Comparison of ENCODE assay signal across 9 mouse cellular contexts in the genomic region with DNA sequence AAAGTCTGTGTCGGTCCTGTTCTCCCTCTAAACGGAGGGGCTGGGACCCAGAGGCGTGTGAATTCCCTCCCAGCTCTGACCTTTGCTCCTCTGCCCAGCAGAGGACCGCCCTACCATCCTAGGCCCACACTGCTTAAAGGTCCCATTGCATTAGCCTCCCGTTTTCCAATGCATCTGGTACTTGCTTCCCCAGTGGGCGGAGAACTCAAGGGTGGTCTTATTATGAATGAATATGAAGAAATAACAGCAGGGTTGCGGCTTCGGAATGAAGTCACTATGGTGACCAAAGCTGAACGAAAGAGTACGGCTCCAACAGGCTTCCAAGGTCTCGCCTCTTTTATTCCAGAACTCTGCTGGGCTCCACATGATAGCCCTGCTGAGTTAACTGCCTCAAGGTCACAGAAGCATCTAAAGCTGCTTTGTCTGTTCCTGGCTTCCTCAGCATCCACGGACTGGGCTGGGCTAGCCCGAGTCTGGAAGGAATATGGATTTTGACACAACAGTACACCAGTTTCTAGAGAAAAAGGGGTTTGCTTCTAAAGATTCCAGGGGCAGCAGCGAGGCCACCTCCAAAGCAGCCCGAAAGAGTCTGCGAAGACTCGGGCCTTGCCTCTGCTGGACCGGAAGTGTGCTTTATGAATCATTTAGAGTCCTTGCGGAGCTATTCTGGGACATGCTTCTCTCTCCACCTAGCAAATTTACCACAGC. TPM values are rescaled to one million over a fixed set of nuclear protein-coding genes. Genes with fewer than 3 reads are reported as not detected.
DNase-seq lines count a peak whose midpoint lies in the region; ATAC-seq and TF ChIP-seq lines count a peak whose summit lies in the region.
"Had no signal": no experiment of that assay in that cellular context is flagged by ENCODE, and none has a peak within 500 bp of the region (broad histone marks: within the 10 kb centered on the region; RNA-seq: fewer than 3 reads in every experiment).

No protein-coding gene starts in this region.

- TF ChIP-seq CTCF in liver, postnatal 0 days (IDR thresholded peaks at IDR 0.05; ENCODE audit: low read depth): no peak
- no peak for TF ChIP-seq CTCF in hindbrain, postnatal 0 days (IDR thresholded peaks at IDR 0.05; ENCODE audit: low read depth)

- no peaks in the 10 kb centered on the region for H3K36me3 ChIP-seq in liver, postnatal 0 days (replicated peaks; ENCODE audit: insufficient read depth, low read length)
- no peaks in the 10 kb centered on the region for H3K36me3 ChIP-seq in hindbrain, postnatal 0 days (ENCODE audit: insufficient read depth, low read length)
- no peaks in the 10 kb centered on the region for H3K36me3 ChIP-seq in stomach, embryonic 16.5 days (ENCODE audit: control insufficient read depth, insufficient read depth, low read length)
- H3K36me3 ChIP-seq: limb, embryonic 13.5 days had no signal

- no peak for ATAC-seq in liver, postnatal 0 days
- ATAC-seq in hindbrain, postnatal 0 days: peak; percentile 92
- ATAC-seq in stomach, embryonic 16.5 days (ENCODE audit: insufficient read depth, low FRiP score): 0 out of 2 replicates have a peak, but pooled peaks have one; percentile 47
- ATAC-seq in megakaryocyte-erythroid progenitor cell, adult 5-6 weeks (replicated peaks; ENCODE audit: low FRiP score, low TSS enrichment, poor library complexity, severe bottlenecking): no peak
- no peak for ATAC-seq in erythroid progenitor cell, adult 5-6 weeks (replicated peaks; ENCODE audit: low FRiP score, poor library complexity, severe bottlenecking)

- WGBS in liver, postnatal 0 days (ENCODE audit: insufficient replicate concordance): 65% methylated on average over 19 of the region's 19 CpGs
- 24% methylated on average over 19 of the region's 19 CpGs for WGBS in hindbrain, postnatal 0 days
- WGBS in stomach, embryonic 16.5 days: 70% methylated on average over 19 of the region's 19 CpGs

- H3K27ac ChIP-seq in liver, postnatal 0 days (ENCODE audit: low read depth): no peak overlapping the region
- peak overlapping the region; percentile 67 for H3K27ac ChIP-seq in hindbrain, postnatal 0 days
- no peak overlapping the region for H3K27ac ChIP-seq in stomach, embryonic 16.5 days (ENCODE audit: low read length)
- H3K27ac ChIP-seq: limb, embryonic 13.5 days had no signal

- H3K9me3 ChIP-seq in liver, postnatal 0 days (ENCODE audit: low read length): no peaks in the 10 kb centered on the region
- no peaks in the 10 kb centered on the region for H3K9me3 ChIP-seq in hindbrain, postnatal 0 days (ENCODE audit: low read length)
- H3K9me3 ChIP-seq in stomach, embryonic 16.5 days (replicated peaks; ENCODE audit: control insufficient read depth, low read length): no peaks in the 10 kb centered on the region
- H3K9me3 ChIP-seq: limb, embryonic 13.5 days had no signal

- TF ChIP-seq EP300 in liver, postnatal 0 days (IDR thresholded peaks at IDR 0.05; ENCODE audit: low read depth): no peak

- H3K27me3 ChIP-seq in liver, postnatal 0 days (ENCODE audit: insufficient read depth, low read length): no peaks in the 10 kb centered on the region
- H3K27me3 ChIP-seq in hindbrain, postnatal 0 days (ENCODE audit: insufficient read depth, low read length): no peaks in the 10 kb centered on the region
- H3K27me3 ChIP-seq in stomach, embryonic 16.5 days (ENCODE audit: control insufficient read depth, insufficient read depth, low read length): no peaks in the 10 kb centered on the region
- H3K27me3 ChIP-seq: limb, embryonic 13.5 days had no signal

- no peak overlapping the region for H3K4me3 ChIP-seq in liver, postnatal 0 days (ENCODE audit: low read depth, low read length)
- no peak overlapping the region for H3K4me3 ChIP-seq in hindbrain, postnatal 0 days (ENCODE audit: low read length)
- no peak overlapping the region for H3K4me3 ChIP-seq in stomach, embryonic 16.5 days (replicated peaks; ENCODE audit: low read length)
- H3K4me3 ChIP-seq: limb, embryonic 13.5 days had no signal

- DNase-seq in liver: peak; percentile 31
- DNase-seq in liver, postnatal 0 days: no peak
- peak; percentile 37 for DNase-seq in embryo, embryonic 10 days (ENCODE audit: low spot score)
- DNase-seq in hindbrain, postnatal 0 days (ENCODE audit: low spot score): peak; percentile 77
- no peak for DNase-seq in spleen, adult 18-20 months

- H3K9ac ChIP-seq in liver, postnatal 0 days (replicated peaks): no peak overlapping the region
- no peak overlapping the region for H3K9ac ChIP-seq in hindbrain, postnatal 0 days (replicated peaks; ENCODE audit: low read length)
- H3K9ac ChIP-seq in stomach, embryonic 16.5 days (ENCODE audit: low read length): no peak overlapping the region
- H3K9ac ChIP-seq: limb, embryonic 13.5 days had no signal

- peaks cover 3% of the 10 kb centered on the region; the same call in 1 of the 2 replicates for H3K4me1 ChIP-seq in liver, postnatal 0 days (ENCODE audit: insufficient read depth)
- peaks cover 13% of the 10 kb centered on the region for H3K4me1 ChIP-seq in hindbrain, postnatal 0 days (ENCODE audit: insufficient read depth, low read length)
- H3K4me1 ChIP-seq in stomach, embryonic 16.5 days (ENCODE audit: control insufficient read depth, insufficient read depth, low read length): no peaks in the 10 kb centered on the region
- H3K4me1 ChIP-seq: limb, embryonic 13.5 days had no signal

- no peak overlapping the region for H3K4me2 ChIP-seq in liver, postnatal 0 days (ENCODE audit: low read depth, low read length)
- H3K4me2 ChIP-seq in hindbrain, postnatal 0 days (ENCODE audit: low read depth, low read length): no peak overlapping the region
- no peak overlapping the region for H3K4me2 ChIP-seq in stomach, embryonic 16.5 days (ENCODE audit: low read depth, low read length)
- H3K4me2 ChIP-seq: limb, embryonic 13.5 days had no signal

RNA-seq across cellular contexts. Expression of a gene that starts 14.6 kb away (rescaled TPM):
- polyA plus RNA-seq in liver, postnatal 0 days (2015; fragmentation: Nextera tagmentation; extraction: Ambion mirVana): 6.9 and 7.1 TPM in 2 replicates
- total RNA-seq in hindbrain, postnatal 0 days (2014; rRNA removed): 24.0 and 25.4 TPM in 2 replicates
- 19.4 and 21.1 TPM in 2 replicates for polyA plus RNA-seq in hindbrain, postnatal 0 days (2015; fragmentation: Nextera tagmentation; extraction: Ambion mirVana)
- polyA plus RNA-seq in stomach, embryonic 16.5 days (2015; fragmentation: Nextera tagmentation; extraction: Ambion mirVana): 9.4 and 11.9 TPM in 2 replicates
- total RNA-seq in megakaryocyte-erythroid progenitor cell, adult 5-6 weeks (2014; fragmentation: Nextera tagmentation): 55.1 TPM in 2 replicates
- 29.4 and 36.7 TPM in 2 replicates for total RNA-seq in megakaryocyte-erythroid progenitor cell, adult 5-6 weeks (2017)
- 67.0 and 91.8 TPM in 2 replicates for total RNA-seq in erythroid progenitor cell, adult 5-6 weeks (2015; ENCODE audit: low replicate concordance)
- 77.2 and 90.6 TPM in 2 replicates for total RNA-seq in erythroid progenitor cell, adult 5-6 weeks (2017; ENCODE audit: low replicate concordance)

Comparison
In these comparisons a context has a peak if more than half of its experiments do, and no peak if none do; other contexts are left out.
1. DNase-seq: peak in liver (single experiment), embryo, embryonic 10 days (single experiment) and hindbrain, postnatal 0 days (single experiment); none in liver, postnatal 0 days (single experiment) and spleen, adult 18-20 months (0 of 2).
2. ATAC-seq: peak in hindbrain, postnatal 0 days (single experiment) and stomach, embryonic 16.5 days (single experiment); none in liver, postnatal 0 days (single experiment), megakaryocyte-erythroid progenitor cell, adult 5-6 weeks (single experiment) and erythroid progenitor cell, adult 5-6 weeks (single experiment).